Mouse (Mus musculus): ENCODE measurements around the gene Spock1.

DNA sequence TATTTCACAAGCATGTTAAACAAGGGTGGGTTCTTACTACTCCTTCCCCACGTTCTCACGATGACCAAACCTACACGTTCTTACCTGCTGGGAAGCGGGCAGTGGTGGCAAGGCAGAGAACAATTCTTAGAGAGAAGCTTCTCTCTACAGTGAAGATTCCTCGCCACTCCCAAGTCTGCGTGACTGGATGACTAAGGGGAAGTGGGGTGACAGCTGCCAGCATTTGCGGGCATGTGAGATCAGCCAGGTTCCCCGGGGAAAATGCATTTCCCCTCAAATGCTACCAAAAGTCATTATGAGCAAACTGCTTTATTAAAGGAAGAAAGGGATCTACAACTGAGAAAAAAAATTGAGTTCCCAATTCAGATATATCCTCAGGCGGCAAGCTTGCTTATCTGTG lies 18.4 kb downstream of the Spock1 start:
- TF ChIP-seq CTCF (IDR thresholded peaks at IDR 0.05; ENCODE audit: insufficient read depth, low read length) (no peak), POLR2A (IDR thresholded peaks at IDR 0.05; ENCODE audit: borderline replicate concordance, extremely low read depth, low read depth, low read length) (no peak)

Data from lung, adult 2 months (tissue).